Mouse (Mus musculus) forebrain, embryonic 14.5 days (tissue): ENCODE results near the gene Eqtn. TPM values are rescaled to one million over a fixed set of nuclear protein-coding genes. Genes with fewer than 3 reads are reported as not detected.

ENCODE experiments used
- ATAC-seq: fragments of 200-750 bp; cut with Nextera tagmentation; 2 replicates; pipeline ENCODE4 v1.8.0; 2017; ENCODE audit warnings: mild to moderate bottlenecking, moderate library complexity
- DNase-seq: peaks from one replicate; pipeline ENCODE4 v3.0.0-alpha.2; 2015; ENCODE audit warnings: low spot score
- H3K27ac ChIP-seq: fragments of 300-500 bp; sonication (generic); 2 replicates; pipeline ENCODE4 v1.5.1; 2014; ENCODE audit warnings: low read depth, mild to moderate bottlenecking, control low read depth, low read length, moderate library complexity
- H3K27me3 ChIP-seq: fragments of 300-500 bp; sonication (generic); replicated peaks from 2 replicates; pipeline ENCODE4 v1.6.1; 2014; ENCODE audit warnings: low read length, control low read depth, mixed read lengths; ENCODE audit not compliant: control insufficient read depth, insufficient read depth
- H3K36me3 ChIP-seq: fragments of 300-500 bp; sonication (generic); 2 replicates; pipeline ENCODE4 v1.6.1; 2014; ENCODE audit warnings: low read length, control low read depth; ENCODE audit not compliant: control insufficient read depth, insufficient read depth
- H3K4me1 ChIP-seq: fragments of 300-500 bp; sonication (generic); 2 replicates; pipeline ENCODE4 v1.6.1; 2014; ENCODE audit warnings: antibody characterized with exemption, low read length, control low read depth; ENCODE audit not compliant: control insufficient read depth, insufficient read depth
- H3K4me2 ChIP-seq: fragments of 300-500 bp; sonication (generic); 2 replicates; pipeline ENCODE4 v1.6.1; 2014; ENCODE audit warnings: mild to moderate bottlenecking, control low read depth, low read length
- H3K4me3 ChIP-seq: fragments of 300-500 bp; sonication (generic); 2 replicates; pipeline ENCODE4 v1.5.1; 2014; ENCODE audit warnings: low read depth, low read length, control low read depth
- H3K9ac ChIP-seq: fragments of 300-500 bp; sonication (generic); 2 replicates; pipeline ENCODE4 v1.6.1; 2014; ENCODE audit warnings: mild to moderate bottlenecking, low read length, control low read depth, moderate library complexity
- H3K9me3 ChIP-seq: fragments of 300-500 bp; sonication (generic); replicated peaks from 2 replicates; pipeline ENCODE4 v1.6.1; 2016; ENCODE audit warnings: low read length, control low read depth, mixed read lengths; ENCODE audit not compliant: control insufficient read depth
- WGBS: fragments of 180-500 bp; shearing (Covaris S2); extraction: QIAGEN DNeasy Blood & Tissue Kit; methylation state at CpG from one replicate; pipeline ENCODE4 v1.1.7; 2014; 5-methylcytosine and 5-hydroxymethylcytosine counted together
- polyA plus RNA-seq: library from polyadenylated mRNA; unstranded; fragments of >200 nt; fragmentation: Nextera tagmentation; extraction: Ambion mirVana; gene quantifications from 2 replicates; pipeline ENCODE4 v1.2.1, GENCODE M21; 2014

The Eqtn gene
- polyA plus RNA-seq: not detected in 2 replicates

DNA sequence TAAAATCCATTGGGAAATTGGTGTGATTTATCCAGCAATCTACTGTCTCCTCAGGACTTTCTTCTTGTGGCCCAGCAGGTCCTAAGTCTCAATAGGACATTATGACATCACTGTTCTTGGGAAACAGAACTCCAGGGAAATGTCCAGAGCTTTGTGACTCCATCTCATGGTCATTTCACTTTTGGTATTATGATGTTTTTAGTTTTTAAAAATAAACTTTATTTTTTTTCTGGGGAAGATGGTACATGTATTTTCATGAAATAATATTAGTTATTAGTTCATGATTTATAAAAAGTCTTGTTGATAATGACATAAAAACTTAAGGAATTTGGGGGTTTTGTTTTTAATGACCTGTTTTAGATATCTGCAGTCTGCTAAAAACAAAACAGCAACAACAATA lies at the start of gene Eqtn:
TSS of gene Eqtn (minus strand) at position 101 of the 400 bp plus-strand sequence.
- H3K27me3 ChIP-seq: no peaks in the 10 kb centered on the region
- no peaks in the 10 kb centered on the region for H3K9me3 ChIP-seq
- no peak within 1 kb of the TSS for H3K4me2 ChIP-seq
- H3K36me3 ChIP-seq: no peaks in the 10 kb centered on the region
- DNase-seq: no peak
- no peak within 1 kb of the TSS for H3K9ac ChIP-seq
- no peaks in the 10 kb centered on the region for H3K4me1 ChIP-seq
- H3K4me3 ChIP-seq: no peak within 1 kb of the TSS
- H3K27ac ChIP-seq: no peak within 1 kb of the TSS
- ATAC-seq: no peak

DNA sequence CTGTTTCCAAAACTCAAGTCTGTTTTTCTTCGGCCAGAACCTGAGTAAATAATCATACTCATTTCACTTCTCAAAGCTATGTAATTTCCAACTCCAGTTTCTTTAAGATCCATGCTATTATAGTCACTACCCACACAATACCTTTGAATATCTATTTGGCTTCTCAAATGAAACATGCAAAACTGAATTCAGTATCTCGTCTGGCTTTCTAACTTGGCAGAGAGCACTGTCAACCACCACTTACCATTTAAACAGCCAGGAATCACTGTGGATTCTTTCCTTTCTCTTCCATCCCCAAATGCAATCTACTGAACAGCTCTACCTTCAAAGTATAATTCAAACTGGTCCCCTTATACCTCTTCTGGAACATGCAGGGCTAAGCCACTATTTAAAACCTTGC lies 44.7 kb upstream of the Eqtn start:
- ATAC-seq (no peak), DNase-seq (no peak)
- H3K4me2 ChIP-seq: no peak overlapping the region
- H3K9me3 ChIP-seq: no peaks in the 10 kb centered on the region
- H3K9ac ChIP-seq: no peak overlapping the region
- no peaks in the 10 kb centered on the region for H3K27me3 ChIP-seq
- peaks cover 44% of the 10 kb centered on the region for H3K36me3 ChIP-seq
- peaks cover 6% of the 10 kb centered on the region for H3K4me1 ChIP-seq
- WGBS: 93% methylated on average over 2 of the region's 2 CpGs
- H3K4me3 ChIP-seq: no peak overlapping the region
- no peak overlapping the region for H3K27ac ChIP-seq

DNA sequence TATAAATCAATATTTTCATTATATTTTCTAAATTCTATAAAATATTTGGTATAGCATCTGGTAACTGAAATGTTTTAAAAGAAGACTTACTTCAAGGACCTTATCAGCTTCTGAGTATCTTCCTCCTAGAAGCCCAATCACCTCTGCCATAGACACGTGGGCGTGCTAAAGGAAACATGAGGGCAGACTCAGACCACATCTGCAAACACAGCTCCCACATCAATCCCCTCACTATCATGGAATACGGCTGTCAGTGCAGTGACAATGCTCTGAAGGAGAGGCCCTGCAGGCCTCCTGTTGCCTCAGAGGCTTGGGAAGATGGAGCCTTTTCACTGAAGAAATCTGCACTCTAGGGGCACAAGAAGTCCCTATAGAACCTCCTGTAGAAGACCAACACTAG lies 24.1 kb upstream of the Eqtn start:
- H3K36me3 ChIP-seq: peaks cover 62% of the 10 kb centered on the region
- DNase-seq (no peak), ATAC-seq (no peak)
- no peaks in the 10 kb centered on the region for H3K4me1 ChIP-seq
- no peak overlapping the region for H3K4me3 ChIP-seq
- H3K4me2 ChIP-seq: no peak overlapping the region
- H3K9ac ChIP-seq: no peak overlapping the region
- no peaks in the 10 kb centered on the region for H3K9me3 ChIP-seq
- WGBS: 89% methylated on average over 3 of the region's 3 CpGs
- H3K27ac ChIP-seq: no peak overlapping the region
- no peaks in the 10 kb centered on the region for H3K27me3 ChIP-seq

DNA sequence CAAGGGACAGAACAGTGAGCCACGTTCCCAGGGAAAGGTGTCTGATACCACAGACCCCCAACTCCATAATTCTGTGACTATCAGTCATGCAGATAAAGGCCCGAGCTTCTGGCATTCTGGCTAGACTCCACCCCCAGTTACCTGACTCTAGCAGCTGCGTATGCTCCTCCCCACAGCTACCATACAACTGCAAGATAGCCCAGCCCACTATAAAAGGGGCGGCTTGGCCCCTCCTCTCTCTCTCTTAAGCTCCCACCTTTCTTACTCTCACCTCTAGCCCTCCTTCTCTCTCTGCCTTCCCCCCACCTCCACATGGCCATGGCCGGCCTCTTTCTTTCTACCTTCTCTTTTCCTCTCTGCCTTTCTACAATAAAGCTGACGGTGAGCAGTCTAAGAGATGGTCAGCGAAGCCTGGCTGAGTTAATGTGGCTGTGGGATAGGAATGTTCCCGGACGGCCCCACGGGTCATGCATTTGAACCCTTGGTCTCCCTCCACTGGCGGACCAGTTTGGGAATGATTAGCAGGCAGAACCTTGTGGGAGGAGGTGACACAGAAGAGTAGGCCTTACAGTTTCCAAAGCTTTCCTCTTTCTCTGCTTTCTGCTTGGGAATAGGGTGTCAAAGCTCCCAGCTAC lies 12.7 kb upstream of the Eqtn start:
- H3K36me3 ChIP-seq: peaks cover 47% of the 10 kb centered on the region
- ATAC-seq (no peak), DNase-seq (no peak)
- no peak overlapping the region for H3K27ac ChIP-seq
- no peaks in the 10 kb centered on the region for H3K9me3 ChIP-seq
- no peak overlapping the region for H3K4me2 ChIP-seq
- H3K4me1 ChIP-seq: no peaks in the 10 kb centered on the region
- H3K27me3 ChIP-seq: no peaks in the 10 kb centered on the region
- no peak overlapping the region for H3K4me3 ChIP-seq
- 86% methylated on average over 11 of the region's 11 CpGs for WGBS
- no peak overlapping the region for H3K9ac ChIP-seq

DNA sequence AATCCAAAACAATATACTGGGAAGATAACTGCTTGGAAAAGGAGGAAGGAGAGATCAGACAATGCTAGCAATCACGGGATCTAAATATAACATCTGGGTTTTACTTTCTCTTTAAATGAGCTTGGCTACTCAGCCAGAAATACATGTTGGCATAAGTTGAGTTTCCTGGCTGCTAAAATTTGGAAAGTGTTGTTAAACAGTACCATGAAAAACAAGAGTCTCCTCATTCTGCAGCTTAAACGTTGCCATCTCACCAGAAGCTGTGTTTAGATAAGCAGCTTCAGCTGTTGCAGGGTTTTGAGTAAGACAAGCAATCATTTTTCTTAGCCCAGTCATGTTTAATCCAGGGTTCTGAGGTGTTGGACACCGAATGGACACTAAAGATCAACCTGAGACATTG lies 26.9 kb downstream of the Eqtn start:
- DNase-seq (no peak), ATAC-seq (no peak)
- Histone ChIP-seq H3K4me2 (no peak overlapping the region), H3K27me3 (no peaks in the 10 kb centered on the region), H3K9me3 (no peaks in the 10 kb centered on the region), H3K4me3 (no peak overlapping the region), H3K27ac (no peak overlapping the region), H3K9ac (no peak overlapping the region), H3K36me3 (no peaks in the 10 kb centered on the region), H3K4me1 (no peaks in the 10 kb centered on the region)
- 80% methylated on average over 3 of the region's 3 CpGs for WGBS

DNA sequence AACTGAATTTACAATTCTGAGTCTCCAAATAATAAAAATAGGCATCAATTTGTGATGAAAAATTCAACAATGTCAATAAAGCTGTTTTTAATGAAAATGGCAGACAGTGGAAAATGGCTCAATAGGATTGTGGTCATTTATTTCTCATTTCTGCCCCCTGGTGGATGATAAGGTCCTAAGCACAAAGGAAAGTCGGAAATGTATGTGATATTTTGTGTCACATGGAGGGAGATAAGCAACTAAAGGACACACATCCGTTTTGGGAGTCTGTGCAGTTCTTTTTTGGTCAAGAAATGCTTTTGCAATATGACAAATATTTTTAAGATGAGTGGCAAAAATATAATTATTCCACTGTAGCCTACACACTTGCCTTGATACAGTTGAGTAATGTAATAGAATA lies 27.9 kb downstream of the Eqtn start:
- ATAC-seq: no peak
- Histone ChIP-seq H3K4me3 (no peak overlapping the region), H3K4me2 (no peak overlapping the region), H3K27me3 (no peaks in the 10 kb centered on the region), H3K9me3 (no peaks in the 10 kb centered on the region), H3K9ac (no peak overlapping the region), H3K4me1 (no peaks in the 10 kb centered on the region), H3K27ac (no peak overlapping the region), H3K36me3 (no peaks in the 10 kb centered on the region)
- DNase-seq: peak; percentile 36
- 30% methylated on average over 2 of the region's 2 CpGs for WGBS

Other genes with a start within 250 kb of the Eqtn start
- gene Tek, start 189.6 kb downstream of the Eqtn start, polyA plus RNA-seq: 7.7 and 9.9 TPM in 2 replicates
- 18.7 and 23.6 TPM in 2 replicates for gene Mysm1, start 50.3 kb upstream of the Eqtn start, polyA plus RNA-seq
- gene Jun, start 123.4 kb upstream of the Eqtn start, polyA plus RNA-seq: 36.0 and 36.4 TPM in 2 replicates